ENCODE assay signal across 8 mouse cellular contexts in genomic region chr14:54528446-54529111, GRCm38 (mm10). TPM values are rescaled to one million over a fixed set of nuclear protein-coding genes. Genes with fewer than 3 reads are reported as not detected.
DNase-seq lines count a peak whose midpoint lies in the region; ATAC-seq and TF ChIP-seq lines count a peak whose summit lies in the region.

No protein-coding gene starts in this region.

- H3K4me2 ChIP-seq in hindbrain, embryonic 16.5 days (ENCODE audit: low read length), result no peak overlapping the region

- 16% methylated on average over 17 of the region's 17 CpGs for WGBS in hindbrain, embryonic 16.5 days

- no peak overlapping the region for H3K9ac ChIP-seq in hindbrain, embryonic 16.5 days (ENCODE audit: low read depth, low read length)

- peak; percentile 85 for TF ChIP-seq CTCF in Patski (IDR thresholded peaks at IDR 0.05)

- CTCF ChIA-PET in Patski (lab: Charles Lee), result interaction anchor here (0.7 to 3.1 kb wide), 30 partner anchors 11 to 173 kb away, joined by 3 to 27 read pairs (median 4); partner anchors contain the start of genes Cdh24, Gm17606, Prmt5 and Psmb5

- no peak overlapping the region for H3K27ac ChIP-seq in hindbrain, embryonic 16.5 days (ENCODE audit: low read depth, low read length)

- in situ Hi-C loops in Patski (cut with MboI; ENCODE audit: low pct_unique_long_range_greater_than_20kb), result loop anchor here (5.0 kb wide), 1 partner anchor 114 kb away; the partner anchor contains the start of genes Cdh24 and Gm17606

- POLR2A ChIA-PET in Patski (lab: Charles Lee), result interaction anchor here (0.8 to 1.7 kb wide), 2 partner anchors 14 to 41 kb away, joined by 3 to 4 read pairs; no protein-coding TSS in a partner anchor

- no peak overlapping the region for H3K4me3 ChIP-seq in hindbrain, embryonic 16.5 days (ENCODE audit: low read length)

- H3K36me3 ChIP-seq in hindbrain, embryonic 16.5 days (ENCODE audit: control insufficient read depth, insufficient read depth, low read length), result no peaks in the 10 kb centered on the region

- DNase-seq in Patski (ENCODE audit: low read depth, low spot score), result peak; percentile 13
- peak; percentile 89 to 92 for DNase-seq in cerebellum, postnatal 25 days
- peak; percentile 84 for DNase-seq in gastrocnemius, adult 18-20 months (ENCODE audit: low spot score)
- DNase-seq in left cerebral cortex, adult 11 months (ENCODE audit: low spot score), result peak; percentile 75
- DNase-seq in right cerebral cortex, adult 18-20 months, result peak; percentile 77
- DNase-seq in urinary bladder, postnatal 10 days (ENCODE audit: low spot score), result peak; percentile 35

- no peaks in the 10 kb centered on the region for H3K9me3 ChIP-seq in hindbrain, embryonic 16.5 days (ENCODE audit: control insufficient read depth, low read length)

- peaks cover 6% of the 10 kb centered on the region for H3K4me1 ChIP-seq in hindbrain, embryonic 16.5 days (ENCODE audit: control insufficient read depth, insufficient read depth, low read depth, low read length)

- H3K27me3 ChIP-seq in Patski, result no peaks in the 10 kb centered on the region
- no peaks in the 10 kb centered on the region for H3K27me3 ChIP-seq in hindbrain, embryonic 16.5 days (replicated peaks; ENCODE audit: control insufficient read depth, insufficient read depth, low read length)

- ATAC-seq in Patski, result peak; percentile 57
- peak; percentile 71; the same call in 1 of the 2 replicates for ATAC-seq in hindbrain, embryonic 16.5 days
- ATAC-seq in megakaryocyte, adult 5-6 weeks (ENCODE audit: poor library complexity, severe bottlenecking), result peak; percentile 85

RNA-seq across cellular contexts. Expression of gene Prmt5, which starts 11.3 kb away (rescaled TPM):
- polyA plus RNA-seq in Patski (2021), result 57.4 TPM
- 10 to 100 TPM; 29.6 to 32.1 TPM for total RNA-seq in gastrocnemius, adult 18-20 months (2021)
- 93.2 and 103 TPM in 2 replicates for polyA plus RNA-seq in hindbrain, embryonic 16.5 days (2015; fragmentation: Nextera tagmentation; extraction: Ambion mirVana)
- total RNA-seq in megakaryocyte, adult 5-6 weeks (2015), result 14.7 and 26.0 TPM in 2 replicates
- 15.3 and 22.6 TPM in 2 replicates for total RNA-seq in megakaryocyte, adult 5-6 weeks (2017)

RNA-seq across cellular contexts. Expression of gene Haus4, which starts 25.8 kb away (rescaled TPM):
- polyA plus RNA-seq in Patski (2021), result 23.3 TPM
- 1 to 10 TPM; 2.5 to 3.0 TPM for total RNA-seq in gastrocnemius, adult 18-20 months (2021)
- 19.4 and 20.7 TPM in 2 replicates for polyA plus RNA-seq in hindbrain, embryonic 16.5 days (2015; fragmentation: Nextera tagmentation; extraction: Ambion mirVana)
- 43.9 and 48.7 TPM in 2 replicates for total RNA-seq in megakaryocyte, adult 5-6 weeks (2015)
- 50.6 and 51.6 TPM in 2 replicates for total RNA-seq in megakaryocyte, adult 5-6 weeks (2017)

RNA-seq across cellular contexts. Expression of gene Ajuba, which starts 48.8 kb away (rescaled TPM):
- polyA plus RNA-seq in Patski (2021), result 91.9 TPM
- 1 to 10 TPM in 1 of 2 experiments, under 1 TPM in 1; 0.91 to 1.6 TPM for total RNA-seq in gastrocnemius, adult 18-20 months (2021)
- 4.7 and 6.0 TPM in 2 replicates for polyA plus RNA-seq in hindbrain, embryonic 16.5 days (2015; fragmentation: Nextera tagmentation; extraction: Ambion mirVana)
- total RNA-seq in megakaryocyte, adult 5-6 weeks (2015), result 0.11 and 0.54 TPM in 2 replicates
- total RNA-seq in megakaryocyte, adult 5-6 weeks (2017), result 0.57 and 0.73 TPM in 2 replicates

RNA-seq across cellular contexts. Expression of gene Rem2, which starts 52.7 kb away (rescaled TPM):
- polyA plus RNA-seq in Patski (2021), result 0.27 TPM
- total RNA-seq in gastrocnemius, adult 18-20 months (2021), result not detected
- 38.5 and 39.5 TPM in 2 replicates for polyA plus RNA-seq in hindbrain, embryonic 16.5 days (2015; fragmentation: Nextera tagmentation; extraction: Ambion mirVana)
- not detected in 2 replicates for total RNA-seq in megakaryocyte, adult 5-6 weeks (2015)
- total RNA-seq in megakaryocyte, adult 5-6 weeks (2017), result not detected in 2 replicates

Comparison
In these comparisons a context has a peak if more than half of its experiments do, and no peak if none do; other contexts are left out.
1. DNase-seq: peak in every context shown above with its lines; median percentile 90 in cerebellum, postnatal 25 days; 84 in gastrocnemius, adult 18-20 months; 77 in right cerebral cortex, adult 18-20 months; 75 in left cerebral cortex, adult 11 months; 35 in urinary bladder, postnatal 10 days; 13 in Patski.
2. RNA of gene Haus4, which starts 25.8 kb away (total RNA-seq): 43.9 to 51.6 TPM in megakaryocyte, adult 5-6 weeks; 2.5 to 3.0 TPM in gastrocnemius, adult 18-20 months; every median in the first group is over 10 times any median in the second.
3. Peak in every context shown above with its lines, with median percentiles within 50 percentile points of each other: ATAC-seq.